In the genomic region with DNA sequence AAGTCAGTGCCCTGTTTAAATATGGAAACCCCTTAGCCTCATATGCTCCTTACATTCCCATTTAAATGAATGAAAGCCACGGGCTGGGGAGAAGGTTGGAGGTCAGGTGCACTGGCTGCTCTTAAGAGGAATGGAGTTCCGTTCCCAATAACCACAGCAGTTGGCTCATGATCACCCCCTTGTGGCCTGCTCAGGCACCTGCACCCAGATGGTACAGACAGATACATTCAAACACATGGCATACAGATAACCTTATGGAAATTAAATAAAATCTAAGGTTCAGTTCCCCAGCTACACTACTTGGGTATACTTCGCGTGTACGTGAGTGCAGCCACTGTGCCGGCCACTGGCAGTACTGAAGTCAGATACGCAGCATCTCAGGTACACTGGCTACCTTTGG, we compare ENCODE assay signal across 7 mouse cellular contexts.
DNase-seq lines count a peak whose midpoint lies in the region; ATAC-seq lines count a peak whose summit lies in the region.

No protein-coding gene starts in this region.

- H3K4me2 ChIP-seq in kidney, embryonic 15.5 days, result no peak overlapping the region

- no peak overlapping the region for H3K4me3 ChIP-seq in kidney, embryonic 15.5 days (replicated peaks)

- no peak overlapping the region for H3K27ac ChIP-seq in kidney, embryonic 15.5 days

- H3K4me1 ChIP-seq in kidney, embryonic 15.5 days, result no peaks in the 10 kb centered on the region

- no peaks in the 10 kb centered on the region for H3K27me3 ChIP-seq in kidney, embryonic 15.5 days

- no peaks in the 10 kb centered on the region for H3K9me3 ChIP-seq in kidney, embryonic 15.5 days (replicated peaks)

- 71% methylated on average over 7 of the region's 7 CpGs for WGBS in kidney, embryonic 15.5 days

- no peak for ATAC-seq in kidney, embryonic 15.5 days (replicated peaks; ENCODE audit: low FRiP score)
- ATAC-seq in erythroid progenitor cell, adult 5-6 weeks (replicated peaks; ENCODE audit: low FRiP score, poor library complexity, severe bottlenecking), result 0 out of 2 replicates have a peak, but pooled peaks have one; percentile 61

- no peaks in the 10 kb centered on the region for H3K36me3 ChIP-seq in kidney, embryonic 15.5 days

- DNase-seq in kidney, adult 9 months, result peak; percentile 19
- peak; percentile 85 for DNase-seq in ES-CJ7 (ENCODE audit: low read depth, low spot score)
- peak; percentile 83 for DNase-seq in ZHBTc4 (ENCODE audit: low read depth, low spot score)
- DNase-seq in lung, postnatal 25 days (ENCODE audit: low spot score), result peak; percentile 9
- DNase-seq in thymus, postnatal 14 days, result peak; percentile 82

- no peak overlapping the region for H3K9ac ChIP-seq in kidney, embryonic 15.5 days

Comparison
In these comparisons a context has a peak if more than half of its experiments do, and no peak if none do; other contexts are left out.
1. DNase-seq: peak in every context shown above with its lines; median percentile 85 in ES-CJ7; 83 in ZHBTc4; 82 in thymus, postnatal 14 days; 19 in kidney, adult 9 months; 9 in lung, postnatal 25 days.